Mouse (Mus musculus) MEL (cell line): ENCODE results near the gene Chd1l.

ENCODE experiments used
- BHLHE40 ChIP-seq: IDR thresholded peaks from 2 replicates; pipeline ENCODE4 v1.6.1; 2012; ENCODE audit warnings: low read depth, mild to moderate bottlenecking, inconsistent platforms, low read length, improper control_type of control experiment, borderline replicate concordance
- CTCF ChIP-seq, 3 experiments: IDR thresholded peaks in 2 of 3; conservative IDR thresholded peaks in 1 of 3; 2 replicates each; pipeline ENCODE4 v1.5.1; 2011 to 2012; ENCODE audit warnings: low read length in 3 of 3, low read depth in 2 of 3, mild to moderate bottlenecking in 2 of 3, improper control_type of control experiment in 1 of 3, inconsistent platforms in 1 of 3, mixed read lengths in 1 of 3, moderate library complexity in 1 of 3; ENCODE audit not compliant: control insufficient read depth in 1 of 3, insufficient read depth in 1 of 3, poor library complexity in 1 of 3, severe bottlenecking in 1 of 3
- KAT2A ChIP-seq: conservative IDR thresholded peaks from 2 replicates; pipeline ENCODE4 v1.6.1; 2012; ENCODE audit warnings: low read depth, low read length, improper control_type of control experiment, inconsistent platforms
- MAX ChIP-seq: IDR thresholded peaks from 2 replicates; pipeline ENCODE4 v1.6.1; 2011; ENCODE audit warnings: low read length, improper control_type of control experiment
- MXI1 ChIP-seq: IDR thresholded peaks from 2 replicates; pipeline ENCODE4 v1.6.1; 2011; ENCODE audit warnings: mild to moderate bottlenecking, low read depth, low read length, improper control_type of control experiment
- MYC ChIP-seq: IDR thresholded peaks from 2 replicates; pipeline ENCODE4 v1.6.1; 2011; ENCODE audit warnings: low read depth, mild to moderate bottlenecking, low read length, improper control_type of control experiment, moderate library complexity
- NELFE ChIP-seq: IDR thresholded peaks from 2 replicates; pipeline ENCODE4 v1.6.1; 2011; ENCODE audit warnings: low read depth, low read length, improper control_type of control experiment
- NRF1 ChIP-seq: IDR thresholded peaks from 2 replicates; pipeline ENCODE4 v1.6.1; 2014; ENCODE audit warnings: low read depth, mild to moderate bottlenecking, inconsistent platforms, low read length, improper control_type of control experiment, moderate library complexity; ENCODE audit not compliant: poor library complexity, insufficient read depth, severe bottlenecking
- POLR2A ChIP-seq, 2 experiments: IDR thresholded peaks; 2 replicates each; pipeline ENCODE4 v1.6.1; 2011 to 2012; ENCODE audit warnings: low read length in 2 of 2, mild to moderate bottlenecking in 2 of 2, control low read depth in 1 of 2, improper control_type of control experiment in 1 of 2, low read depth in 1 of 2, moderate library complexity in 1 of 2; ENCODE audit not compliant: control insufficient read depth in 1 of 2, insufficient read depth in 1 of 2, poor library complexity in 1 of 2
- POLR2AphosphoS2 ChIP-seq: IDR thresholded peaks from 2 replicates; pipeline ENCODE4 v1.6.1; 2011; ENCODE audit warnings: low read length, improper control_type of control experiment
- POLR2AphosphoS5 ChIP-seq: IDR thresholded peaks from 2 replicates; pipeline ENCODE4 v1.6.1; 2012; ENCODE audit warnings: low read depth, borderline replicate concordance, mild to moderate bottlenecking, inconsistent platforms, low read length, moderate library complexity, mixed read lengths
- SMC3 ChIP-seq: IDR thresholded peaks from 2 replicates; pipeline ENCODE4 v1.6.1; 2011; ENCODE audit warnings: low read depth, low read length, improper control_type of control experiment
- USF1 ChIP-seq: IDR thresholded peaks from 2 replicates; pipeline ENCODE4 v1.6.1; 2014; ENCODE audit warnings: low read depth, mild to moderate bottlenecking, inconsistent platforms, low read length, improper control_type of control experiment, moderate library complexity
- ZKSCAN1 ChIP-seq: IDR thresholded peaks from 2 replicates; pipeline ENCODE4 v1.6.1; 2012; ENCODE audit warnings: low read depth, mild to moderate bottlenecking, inconsistent platforms, low read length, improper control_type of control experiment, moderate library complexity

DNA sequence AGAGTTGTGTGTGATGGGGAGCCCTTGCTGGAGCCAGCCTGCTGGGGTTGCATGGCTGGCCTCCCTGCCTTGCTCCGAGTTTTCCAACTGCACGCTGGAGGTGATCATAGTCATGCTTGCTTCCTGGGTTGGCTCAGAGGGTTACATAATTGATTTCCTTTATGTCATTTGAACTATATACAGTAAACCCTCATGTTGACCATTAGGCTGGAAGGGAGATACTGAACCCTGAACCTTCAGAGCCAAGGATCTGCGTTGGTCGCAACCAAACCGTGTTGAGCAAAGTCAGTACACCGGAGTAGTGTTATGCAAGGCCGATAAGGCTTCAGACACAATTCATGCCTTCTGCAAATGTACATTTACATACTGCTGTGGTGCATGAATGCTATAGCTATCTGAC, 17.9 kb upstream of the Chd1l start:
- TF ChIP-seq ZKSCAN1 = no peak
- no peak for TF ChIP-seq MXI1
- no peak for TF ChIP-seq USF1
- TF ChIP-seq NRF1 = no peak
- no peak for TF ChIP-seq CTCF (IDR thresholded peaks at IDR 0.05 in 2 of 3, conservative IDR thresholded peaks at IDR 0.05 in 1 of 3; ENCODE audit: control insufficient read depth in 1 of 3, insufficient read depth in 1 of 3, low read depth in 2 of 3, low read length in 3 of 3, poor library complexity in 1 of 3, severe bottlenecking in 1 of 3)
- TF ChIP-seq POLR2A (IDR thresholded peaks at IDR 0.05; ENCODE audit: control insufficient read depth in 1 of 2, insufficient read depth in 1 of 2, low read depth in 1 of 2, low read length in 2 of 2, poor library complexity in 1 of 2) = no peak
- no peak for TF ChIP-seq POLR2AphosphoS5
- no peak for TF ChIP-seq BHLHE40
- TF ChIP-seq MYC = no peak
- no peak for TF ChIP-seq SMC3
- no peak for TF ChIP-seq MAX
- TF ChIP-seq KAT2A = no peak
- TF ChIP-seq POLR2AphosphoS2 = no peak
- no peak for TF ChIP-seq NELFE
